Mouse (Mus musculus) CH12.LX (cell line): ENCODE data around the gene Krt87. TPM values are rescaled to one million over a fixed set of nuclear protein-coding genes. Genes with fewer than 3 reads are reported as not detected.
A peak's percentile ranks its signal among the peaks of the same experiment; 100 is the strongest.

Experiments used
- DNase-seq: peaks from one replicate; pipeline ENCODE4 v3.0.0-alpha.2; 2013; ENCODE audit errors: extremely low read depth
- H3K27ac ChIP-seq: 2 replicates; pipeline ENCODE4 v1.5.1; 2012; ENCODE audit warnings: low read depth, mild to moderate bottlenecking, control low read depth, moderate library complexity; ENCODE audit not compliant: insufficient read depth
- H3K27me3 ChIP-seq: replicated peaks from 2 replicates; pipeline ENCODE3; 2012; ENCODE audit warnings: inconsistent platforms
- H3K36me3 ChIP-seq, 2 experiments: replicated peaks in 1 of 2; 2 replicates each; pipeline versions ENCODE3 to v1.6.1; 2012; ENCODE audit warnings: inconsistent platforms in 1 of 2, low read length in 1 of 2, mild to moderate bottlenecking in 1 of 2, mixed read lengths in 1 of 2, moderate library complexity in 1 of 2; ENCODE audit not compliant: control insufficient read depth in 1 of 2, insufficient read depth in 1 of 2
- H3K4me1 ChIP-seq, 2 experiments: 2 replicates each; pipeline ENCODE4 v1.6.1; 2012; ENCODE audit warnings: inconsistent platforms in 1 of 2, moderate library complexity in 1 of 2; ENCODE audit not compliant: insufficient read depth in 2 of 2, control insufficient read depth in 1 of 2
- H3K4me2 ChIP-seq: 2 replicates; pipeline ENCODE4 v1.6.1; 2012; ENCODE audit warnings: low read depth, mild to moderate bottlenecking, control low read depth; ENCODE audit not compliant: poor library complexity, insufficient read depth, severe bottlenecking
- H3K4me3 ChIP-seq, 3 experiments: fragments of 150-350 bp in 1 of 3; sonication (generic) in 1 of 3; replicated peaks in 1 of 3; 2 replicates each; pipeline versions ENCODE3 to v1.5.1; 2011 to 2012; ENCODE audit warnings: low read depth in 2 of 3, low read length in 2 of 3, mild to moderate bottlenecking in 2 of 3, moderate library complexity in 2 of 3, control low read depth in 1 of 3, improper control_type of control experiment in 1 of 3, inconsistent platforms in 1 of 3, mixed read lengths in 1 of 3; ENCODE audit not compliant: poor library complexity in 1 of 3
- H3K79me2 ChIP-seq: replicated peaks from 2 replicates; pipeline ENCODE4 v1.6.1; 2012; ENCODE audit warnings: mild to moderate bottlenecking, moderate library complexity; ENCODE audit not compliant: control insufficient read depth, poor library complexity, insufficient read depth, severe bottlenecking; ENCODE audit errors: extremely low read depth
- H3K9ac ChIP-seq: 2 replicates; pipeline ENCODE4 v1.6.1; 2012; ENCODE audit warnings: low read depth, mild to moderate bottlenecking, control low read depth, moderate library complexity; ENCODE audit not compliant: insufficient read depth
- H3K9me3 ChIP-seq: replicated peaks from 2 replicates; pipeline ENCODE3; 2012; ENCODE audit warnings: low read length, inconsistent platforms, mixed read lengths
- BHLHE40 ChIP-seq: IDR thresholded peaks from 2 replicates; pipeline ENCODE4 v1.6.1; 2011; ENCODE audit warnings: mild to moderate bottlenecking, low read depth, low read length, improper control_type of control experiment
- CHD1 ChIP-seq: IDR thresholded peaks from 2 replicates; pipeline ENCODE4 v1.6.1; 2012; ENCODE audit warnings: low read depth, low read length, improper control_type of control experiment, inconsistent platforms
- CHD2 ChIP-seq: IDR thresholded peaks from 2 replicates; pipeline ENCODE4 v1.6.1; 2011; ENCODE audit warnings: low read length, improper control_type of control experiment
- CTCF ChIP-seq, 2 experiments: IDR thresholded peaks in 1 of 2; conservative IDR thresholded peaks in 1 of 2; 2 replicates each; pipeline ENCODE4 v1.5.1; 2011 to 2012; ENCODE audit warnings: low read depth in 2 of 2, low read length in 2 of 2, improper control_type of control experiment in 1 of 2, inconsistent platforms in 1 of 2, mild to moderate bottlenecking in 1 of 2, moderate library complexity in 1 of 2
- ETS1 ChIP-seq: conservative IDR thresholded peaks from 2 replicates; pipeline ENCODE4 v1.6.1; 2012; ENCODE audit warnings: low read depth, mild to moderate bottlenecking, inconsistent platforms, low read length, improper control_type of control experiment, moderate library complexity
- GABPA ChIP-seq: IDR thresholded peaks from 2 replicates; pipeline ENCODE4 v1.6.1; 2012; ENCODE audit warnings: low read depth, low read length, improper control_type of control experiment, inconsistent platforms; ENCODE audit not compliant: insufficient replicate concordance
- IRF4 ChIP-seq: IDR thresholded peaks from 2 replicates; pipeline ENCODE4 v1.6.1; 2014; ENCODE audit warnings: low read depth, mild to moderate bottlenecking, inconsistent platforms, low read length, improper control_type of control experiment
- JUND ChIP-seq: conservative IDR thresholded peaks from 2 replicates; pipeline ENCODE4 v1.6.1; 2011; ENCODE audit warnings: low read depth, low read length, improper control_type of control experiment
- KAT2A ChIP-seq: IDR thresholded peaks from 2 replicates; pipeline ENCODE4 v1.6.1; 2012; ENCODE audit warnings: low read length, improper control_type of control experiment, inconsistent platforms; ENCODE audit not compliant: insufficient replicate concordance
- MEF2A ChIP-seq: IDR thresholded peaks from 2 replicates; pipeline ENCODE4 v1.6.1; 2014; ENCODE audit warnings: low read depth, mild to moderate bottlenecking, inconsistent platforms, low read length, improper control_type of control experiment, borderline replicate concordance
- PAX5 ChIP-seq: IDR thresholded peaks from 2 replicates; pipeline ENCODE4 v1.6.1; 2012; ENCODE audit warnings: low read length, inconsistent platforms, mixed read lengths
- RAD21 ChIP-seq: IDR thresholded peaks from 2 replicates; pipeline ENCODE4 v1.6.1; 2011; ENCODE audit warnings: low read depth, mild to moderate bottlenecking, low read length, improper control_type of control experiment, moderate library complexity
- SIN3A ChIP-seq: IDR thresholded peaks from 2 replicates; pipeline ENCODE4 v1.6.1; 2012; ENCODE audit warnings: low read length, improper control_type of control experiment, inconsistent platforms
- SMC3 ChIP-seq: IDR thresholded peaks from 2 replicates; pipeline ENCODE4 v1.6.1; 2011; ENCODE audit warnings: low read depth, low read length, improper control_type of control experiment
- TBP ChIP-seq: conservative IDR thresholded peaks from 2 replicates; pipeline ENCODE4 v1.6.1; 2011; ENCODE audit warnings: low read depth, low read length, improper control_type of control experiment
- TCF12 ChIP-seq: IDR thresholded peaks from 2 replicates; pipeline ENCODE4 v1.6.1; 2014; ENCODE audit warnings: low read depth, mild to moderate bottlenecking, inconsistent platforms, low read length, improper control_type of control experiment
- UBTF ChIP-seq: IDR thresholded peaks from 2 replicates; pipeline ENCODE4 v1.6.1; 2012; ENCODE audit warnings: low read depth, mild to moderate bottlenecking, inconsistent platforms, low read length, improper control_type of control experiment, moderate library complexity
- USF2 ChIP-seq: conservative IDR thresholded peaks from 2 replicates; pipeline ENCODE4 v1.6.1; 2011; ENCODE audit warnings: low read depth, low read length, improper control_type of control experiment
- ZKSCAN1 ChIP-seq: IDR thresholded peaks from 2 replicates; pipeline ENCODE4 v1.6.1; 2012; ENCODE audit warnings: low read depth, inconsistent platforms, low read length, improper control_type of control experiment, borderline replicate concordance
- ZMIZ1 ChIP-seq: IDR thresholded peaks from 2 replicates; pipeline ENCODE4 v1.6.1; 2012; ENCODE audit warnings: low read depth, mild to moderate bottlenecking, inconsistent platforms, low read length, improper control_type of control experiment
- ZNF384 ChIP-seq: IDR thresholded peaks from 2 replicates; pipeline ENCODE4 v1.6.1; 2012; ENCODE audit warnings: low read depth, low read length, improper control_type of control experiment, inconsistent platforms
- dilution Hi-C: fragments of 300-500 bp; cut with MboI; formaldehyde crosslinking; loops from 2 replicates; pipeline ENCODE4 v1.14.3; 2020; ENCODE audit warnings: low sequenced_read_pairs; ENCODE audit not compliant: extremely low pct_unique_long_range_greater_than_20kb, extremely low pct_ligation_motif_present
- in situ Hi-C: fragments of 300-500 bp; cut with MboI; formaldehyde crosslinking; loops from 3 replicates; pipeline ENCODE4 v1.14.3; 2019; ENCODE audit warnings: low sequenced_read_pairs, low pct_ligation_motif_present, low pct_unique_long_range_greater_than_20kb, mixed read lengths
- polyA plus RNA-seq: library from polyadenylated mRNA; unstranded; fragments of >175 nt; gene quantifications from 2 replicates; pipeline ENCODE4 v1.2.1, GENCODE M21; 2012; ENCODE audit warnings: low read depth; ENCODE audit not compliant: insufficient read length
- total RNA-seq, 2 experiments: library from RNA; depleted of rRNA; stranded (reverse); fragments of 300-350 nt in 1 of 2; fragments of >200 nt in 1 of 2; gene quantifications; 2 replicates each; pipeline ENCODE4 v1.2.3; 2012 to 2014

The Krt87 gene
- total and polyA plus RNA-seq, 3 experiments = 0.08 to 0.16 TPM; not detected in 1

DNA sequence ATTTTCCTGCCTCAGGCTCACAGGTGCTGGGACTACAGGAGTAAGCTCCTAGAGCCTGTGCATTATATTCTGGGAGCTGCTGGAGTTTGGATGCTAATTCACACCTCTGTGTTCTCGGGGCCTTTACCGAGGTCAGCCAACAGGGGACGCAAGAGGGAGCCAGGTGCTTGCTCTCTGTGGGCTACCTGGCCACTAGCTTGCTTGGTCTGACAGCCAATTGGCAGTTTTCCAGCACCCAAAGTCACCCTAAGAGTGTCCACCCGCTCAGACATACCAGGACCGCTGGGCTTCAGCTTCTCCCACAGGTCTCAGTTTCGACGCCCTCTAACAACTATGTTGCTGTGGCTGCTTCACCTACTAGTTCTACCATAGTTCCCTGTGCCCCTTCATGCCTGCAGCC is 43.7 kb downstream of the Krt87 start:
- Histone ChIP-seq H3K36me3 (no peaks in the 10 kb centered on the region), H3K79me2 (no peaks in the 10 kb centered on the region), H3K4me2 (no peak overlapping the region), H3K4me3 (no peak overlapping the region), H3K9me3 (no peaks in the 10 kb centered on the region), H3K4me1 (no peaks in the 10 kb centered on the region; a peak in 1 of 4 replicates), H3K27ac (no peak overlapping the region), H3K27me3 (peaks cover 78% of the 10 kb centered on the region), H3K9ac (no peak overlapping the region)
- in situ Hi-C loops (no loop called here), dilution Hi-C loops (no loop called here)
- no peak for DNase-seq
- TF ChIP-seq SMC3 (peak; percentile 47), RAD21 (peak; percentile 5), CTCF (conservative IDR thresholded peaks at IDR 0.05 in 1 of 2, IDR thresholded peaks at IDR 0.05 in 1 of 2; ENCODE audit: low read depth in 2 of 2, low read length in 2 of 2) (peak; percentile 21 to 52; a peak in 2 of 4 replicates), ZNF384 (no peak)

DNA sequence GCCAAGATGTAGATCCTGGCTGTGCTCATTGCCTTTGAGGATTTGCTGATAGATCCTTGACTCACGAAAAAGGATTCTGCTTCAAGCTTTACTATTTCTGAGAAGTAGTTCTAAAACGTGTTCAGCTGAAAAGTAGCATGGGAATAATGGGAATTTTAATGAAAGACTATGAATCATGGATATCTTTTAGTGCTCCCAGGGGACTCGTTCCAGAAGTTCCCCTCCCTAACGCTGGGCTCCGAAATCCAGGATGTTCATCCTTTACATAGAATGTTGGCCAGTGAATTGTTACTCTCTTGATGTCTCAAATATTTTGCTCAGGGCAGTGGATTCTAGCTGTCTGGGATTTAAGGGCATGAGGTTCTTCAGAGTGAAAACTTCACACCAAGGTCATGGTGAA is 46.4 kb downstream of the Krt87 start:
- H3K27me3 ChIP-seq = peaks cover 74% of the 10 kb centered on the region
- H3K9ac ChIP-seq = no peak overlapping the region
- TF ChIP-seq CHD2 (no peak), SIN3A (no peak), RAD21 (no peak), BHLHE40 (no peak), ZKSCAN1 (no peak), CHD1 (no peak), IRF4 (no peak), ZMIZ1 (no peak), TCF12 (no peak), UBTF (no peak), USF2 (no peak), GABPA (no peak), PAX5 (no peak), JUND (no peak), TBP (no peak), ZNF384 (no peak), MEF2A (no peak), KAT2A (no peak), ETS1 (no peak)
- H3K9me3 ChIP-seq = no peaks in the 10 kb centered on the region
- H3K4me3 ChIP-seq = no peak overlapping the region
- DNase-seq = no peak
- H3K36me3 ChIP-seq = no peaks in the 10 kb centered on the region
- in situ Hi-C loops = no loop called here
- no peaks in the 10 kb centered on the region for H3K79me2 ChIP-seq
- peaks cover 0 to 12% of the 10 kb centered on the region in 2 experiments; a peak in 2 of 4 replicates for H3K4me1 ChIP-seq
- H3K27ac ChIP-seq = no peak overlapping the region
- dilution Hi-C loops = no loop called here
- no peak overlapping the region for H3K4me2 ChIP-seq
